Mouse (Mus musculus): ENCODE data around the gene Ing1. TPM values are rescaled to one million over a fixed set of nuclear protein-coding genes. Genes with fewer than 3 reads are reported as not detected.
A peak's percentile ranks its signal among the peaks of the same experiment; 100 is the strongest.

The Ing1 gene
- polyA plus RNA-seq, 1 experiment from 2014 or later: 35.9 TPM

- H3K27me3 ChIP-seq (replicated peaks; ENCODE audit: control insufficient read depth, insufficient read depth, low read length): no peaks in the 10 kb centered on the region
- H3K9ac ChIP-seq (ENCODE audit: low read depth, low read length): peak overlapping the region; percentile 37; the same call in 1 of the 2 replicates
- H3K4me1 ChIP-seq (ENCODE audit: control insufficient read depth, insufficient read depth, low read length): peaks cover 8% of the 10 kb centered on the region
- no peak for ATAC-seq (ENCODE audit: low read depth)
- peaks cover 7% of the 10 kb centered on the region; the same call in 1 of the 2 replicates for H3K9me3 ChIP-seq (ENCODE audit: control insufficient read depth, low read length)
- no peaks in the 10 kb centered on the region for H3K36me3 ChIP-seq (ENCODE audit: control insufficient read depth, insufficient read depth, low read length)
- peak; percentile 45 for DNase-seq (ENCODE audit: low spot score)
- H3K4me2 ChIP-seq (ENCODE audit: low read depth, low read length): peak overlapping the region; percentile 35
- no peak overlapping the region for H3K4me3 ChIP-seq (ENCODE audit: low read depth, low read length)
- peak overlapping the region; percentile 63 for H3K27ac ChIP-seq (replicated peaks; ENCODE audit: low read depth, low read length)
- 51% methylated on average over 21 of the region's 21 CpGs for WGBS
These were observed 30.4 kb downstream of the Ing1 start for GRCm38 (mm10) chr8:11585513-11586373.

DNA sequence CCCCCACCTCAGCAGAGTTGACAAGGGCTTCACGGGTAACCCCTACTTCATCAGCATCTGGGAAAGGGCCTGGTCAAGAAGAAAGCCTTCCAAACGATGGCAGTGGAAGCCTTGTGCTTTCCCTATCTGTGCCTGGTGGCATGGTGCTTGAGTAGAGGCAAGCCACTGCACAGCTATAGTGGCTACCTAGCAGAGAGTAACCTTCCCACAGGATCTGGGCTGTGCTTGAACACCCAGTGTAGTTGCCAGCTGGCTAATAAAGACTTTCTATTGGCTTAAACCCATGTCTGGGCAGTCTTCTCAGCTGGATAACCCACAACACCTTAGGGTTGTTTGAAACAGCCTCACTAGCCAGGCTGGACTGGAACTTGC, 31.0 kb downstream of the Ing1 start:
- ATAC-seq (ENCODE audit: low read depth): no peak

DNA sequence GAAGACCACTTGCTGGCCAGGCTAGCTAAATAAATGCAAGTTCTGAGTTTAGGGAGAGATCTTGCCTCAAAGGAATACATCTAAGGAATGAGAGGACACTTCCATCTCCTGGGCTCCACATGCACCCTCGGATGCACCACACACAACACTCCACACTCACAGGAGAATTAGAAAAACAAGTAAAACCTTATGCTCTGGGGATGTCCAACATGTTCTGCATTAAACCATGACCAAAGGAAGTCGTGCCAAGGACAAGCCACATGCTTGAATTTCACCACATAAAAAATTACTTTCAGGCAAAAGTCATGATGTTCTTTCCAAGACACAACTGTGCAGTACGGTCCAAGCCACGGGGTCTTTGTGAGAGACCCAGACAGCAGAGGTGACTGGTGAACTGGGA, 36.5 kb downstream of the Ing1 start:
- Histone ChIP-seq H3K4me3 (ENCODE audit: low read depth, low read length) (no peak overlapping the region), H3K9me3 (ENCODE audit: control insufficient read depth, low read length) (no peaks in the 10 kb centered on the region), H3K4me1 (ENCODE audit: control insufficient read depth, insufficient read depth, low read length) (peaks cover 11% of the 10 kb centered on the region; the same call in 1 of the 2 replicates), H3K36me3 (ENCODE audit: control insufficient read depth, insufficient read depth, low read length) (no peaks in the 10 kb centered on the region), H3K27me3 (replicated peaks; ENCODE audit: control insufficient read depth, insufficient read depth, low read length) (no peaks in the 10 kb centered on the region), H3K9ac (ENCODE audit: low read depth, low read length) (no peak overlapping the region), H3K4me2 (ENCODE audit: low read depth, low read length) (no peak overlapping the region), H3K27ac (replicated peaks; ENCODE audit: low read depth, low read length) (no peak overlapping the region)
- 59% methylated on average over 4 of the region's 4 CpGs for WGBS
- ATAC-seq (ENCODE audit: low read depth) (no peak), DNase-seq (ENCODE audit: low spot score) (peak; percentile 56)

More for the DNA sequence above, 31.0 kb downstream of the Ing1 start:
- Histone ChIP-seq H3K27ac (replicated peaks; ENCODE audit: low read depth, low read length) (no peak overlapping the region; the same call in 1 of the 2 replicates), H3K9me3 (ENCODE audit: control insufficient read depth, low read length) (peaks cover 7% of the 10 kb centered on the region; the same call in 1 of the 2 replicates), H3K4me2 (ENCODE audit: low read depth, low read length) (no peak overlapping the region), H3K27me3 (replicated peaks; ENCODE audit: control insufficient read depth, insufficient read depth, low read length) (no peaks in the 10 kb centered on the region), H3K36me3 (ENCODE audit: control insufficient read depth, insufficient read depth, low read length) (no peaks in the 10 kb centered on the region), H3K4me1 (ENCODE audit: control insufficient read depth, insufficient read depth, low read length) (peaks cover 8% of the 10 kb centered on the region), H3K4me3 (ENCODE audit: low read depth, low read length) (no peak overlapping the region), H3K9ac (ENCODE audit: low read depth, low read length) (no peak overlapping the region)
- 39% methylated on average over 2 of the region's 2 CpGs for WGBS
- no peak for DNase-seq (ENCODE audit: low spot score)

GRCm38 (mm10) chr8:11592296-11592695, 36.9 kb downstream of the Ing1 start:
- Histone ChIP-seq H3K4me1 (ENCODE audit: control insufficient read depth, insufficient read depth, low read length) (peaks cover 11% of the 10 kb centered on the region; the same call in 1 of the 2 replicates), H3K4me3 (ENCODE audit: low read depth, low read length) (no peak overlapping the region), H3K36me3 (ENCODE audit: control insufficient read depth, insufficient read depth, low read length) (no peaks in the 10 kb centered on the region), H3K27ac (replicated peaks; ENCODE audit: low read depth, low read length) (no peak overlapping the region), H3K9me3 (ENCODE audit: control insufficient read depth, low read length) (no peaks in the 10 kb centered on the region), H3K4me2 (ENCODE audit: low read depth, low read length) (no peak overlapping the region), H3K9ac (ENCODE audit: low read depth, low read length) (no peak overlapping the region), H3K27me3 (replicated peaks; ENCODE audit: control insufficient read depth, insufficient read depth, low read length) (no peaks in the 10 kb centered on the region)
- DNase-seq (ENCODE audit: low spot score) (no peak), ATAC-seq (ENCODE audit: low read depth) (no peak)
- WGBS: 32% methylated on average over 12 of the region's 13 CpGs

GRCm38 (mm10) chr8:11593222-11593884, 38.0 kb downstream of the Ing1 start:
- DNase-seq (ENCODE audit: low spot score) (no peak), ATAC-seq (ENCODE audit: low read depth) (no peak)
- WGBS: 70% methylated on average over 12 of the region's 12 CpGs
- no peak overlapping the region for H3K27ac ChIP-seq (replicated peaks; ENCODE audit: low read depth, low read length)
- H3K36me3 ChIP-seq (ENCODE audit: control insufficient read depth, insufficient read depth, low read length): no peaks in the 10 kb centered on the region
- peaks cover 11% of the 10 kb centered on the region; the same call in 1 of the 2 replicates for H3K4me1 ChIP-seq (ENCODE audit: control insufficient read depth, insufficient read depth, low read length)
- no peaks in the 10 kb centered on the region for H3K27me3 ChIP-seq (replicated peaks; ENCODE audit: control insufficient read depth, insufficient read depth, low read length)
- no peak overlapping the region for H3K9ac ChIP-seq (ENCODE audit: low read depth, low read length)
- no peaks in the 10 kb centered on the region for H3K9me3 ChIP-seq (ENCODE audit: control insufficient read depth, low read length)
- no peak overlapping the region for H3K4me3 ChIP-seq (ENCODE audit: low read depth, low read length)
- H3K4me2 ChIP-seq (ENCODE audit: low read depth, low read length): no peak overlapping the region

- DNase-seq (ENCODE audit: low spot score) (no peak), ATAC-seq (ENCODE audit: low read depth) (no peak)
- Histone ChIP-seq H3K36me3 (ENCODE audit: control insufficient read depth, insufficient read depth, low read length) (no peaks in the 10 kb centered on the region), H3K9ac (ENCODE audit: low read depth, low read length) (no peak overlapping the region), H3K4me3 (ENCODE audit: low read depth, low read length) (no peak overlapping the region), H3K27me3 (replicated peaks; ENCODE audit: control insufficient read depth, insufficient read depth, low read length) (no peaks in the 10 kb centered on the region), H3K4me1 (ENCODE audit: control insufficient read depth, insufficient read depth, low read length) (no peaks in the 10 kb centered on the region), H3K9me3 (ENCODE audit: control insufficient read depth, low read length) (no peaks in the 10 kb centered on the region), H3K4me2 (ENCODE audit: low read depth, low read length) (no peak overlapping the region), H3K27ac (replicated peaks; ENCODE audit: low read depth, low read length) (no peak overlapping the region)
- 77% methylated on average over 5 of the region's 5 CpGs for WGBS
These were observed 45.1 kb downstream of the Ing1 start for GRCm38 (mm10) chr8:11600301-11600951.

DNA sequence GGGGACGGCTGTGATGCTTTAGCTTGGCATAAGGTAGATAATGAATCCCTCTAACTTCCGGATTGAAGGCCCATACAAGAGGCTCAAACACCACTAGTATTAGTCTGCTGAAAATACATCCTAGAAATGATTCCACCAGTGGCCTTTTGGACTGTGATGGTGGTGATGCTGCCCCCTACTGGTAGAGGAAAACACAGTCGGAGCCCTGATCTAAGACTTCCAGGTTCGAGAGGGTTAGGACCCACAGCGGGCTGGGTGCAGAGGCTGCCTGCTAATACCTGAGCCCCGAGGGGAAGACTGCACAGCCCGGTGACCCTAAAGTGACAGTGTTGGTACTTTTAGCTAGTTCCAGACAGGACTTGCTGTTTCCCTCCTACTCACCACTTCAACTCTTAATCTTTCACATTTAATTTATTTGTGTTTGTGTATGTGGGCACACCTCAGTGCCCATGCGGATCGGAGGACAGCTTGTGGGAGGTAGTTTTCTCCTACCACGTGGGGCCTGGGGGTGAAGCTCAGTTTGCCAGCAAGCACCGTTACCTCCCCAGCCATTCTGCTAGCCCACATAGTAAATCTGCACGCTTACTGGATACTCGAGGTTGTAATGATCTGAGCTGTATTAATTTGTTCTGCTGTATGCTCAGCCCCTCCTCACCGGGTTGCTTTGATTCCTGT, 46.8 kb downstream of the Ing1 start:
- Histone ChIP-seq H3K4me1 (ENCODE audit: control insufficient read depth, insufficient read depth, low read length) (no peaks in the 10 kb centered on the region), H3K4me2 (ENCODE audit: low read depth, low read length) (no peak overlapping the region), H3K27me3 (replicated peaks; ENCODE audit: control insufficient read depth, insufficient read depth, low read length) (no peaks in the 10 kb centered on the region), H3K4me3 (ENCODE audit: low read depth, low read length) (no peak overlapping the region), H3K9me3 (ENCODE audit: control insufficient read depth, low read length) (no peaks in the 10 kb centered on the region; the same call in 1 of the 2 replicates), H3K36me3 (ENCODE audit: control insufficient read depth, insufficient read depth, low read length) (no peaks in the 10 kb centered on the region), H3K9ac (ENCODE audit: low read depth, low read length) (no peak overlapping the region), H3K27ac (replicated peaks; ENCODE audit: low read depth, low read length) (no peak overlapping the region)
- DNase-seq (ENCODE audit: low spot score) (peak; percentile 63), ATAC-seq (ENCODE audit: low read depth) (peak; percentile 75; the same call in 1 of the 2 replicates)
- WGBS: 42% methylated on average over 14 of the region's 14 CpGs

DNA sequence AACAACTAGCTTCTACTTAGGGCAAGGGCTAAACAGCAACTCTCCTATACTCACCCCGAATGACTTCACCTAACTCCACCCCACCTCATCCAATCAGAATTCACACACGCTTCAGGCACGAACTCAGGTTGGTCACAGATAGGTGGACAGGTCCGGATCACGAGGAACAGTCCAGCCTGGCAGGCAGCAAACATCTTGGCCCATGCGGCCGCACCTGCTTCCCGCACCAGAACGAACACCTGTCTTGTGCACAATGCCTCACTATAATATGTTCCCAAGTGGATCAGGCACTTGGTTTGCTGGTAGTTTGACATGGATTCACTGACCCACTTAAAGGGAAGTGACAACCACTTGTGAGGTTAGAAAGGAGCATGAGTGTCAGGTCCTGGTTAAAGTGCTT, 53.5 kb downstream of the Ing1 start:
- Histone ChIP-seq H3K4me3 (ENCODE audit: low read depth, low read length) (no peak overlapping the region), H3K36me3 (ENCODE audit: control insufficient read depth, insufficient read depth, low read length) (peaks cover 54% of the 10 kb centered on the region), H3K27ac (replicated peaks; ENCODE audit: low read depth, low read length) (no peak overlapping the region), H3K4me2 (ENCODE audit: low read depth, low read length) (no peak overlapping the region), H3K27me3 (replicated peaks; ENCODE audit: control insufficient read depth, insufficient read depth, low read length) (no peaks in the 10 kb centered on the region), H3K4me1 (ENCODE audit: control insufficient read depth, insufficient read depth, low read length) (no peaks in the 10 kb centered on the region), H3K9ac (ENCODE audit: low read depth, low read length) (no peak overlapping the region), H3K9me3 (ENCODE audit: control insufficient read depth, low read length) (peaks cover 20% of the 10 kb centered on the region)
- 98% methylated on average over 9 of the region's 9 CpGs for WGBS
- DNase-seq (ENCODE audit: low spot score) (no peak), ATAC-seq (ENCODE audit: low read depth) (no peak)

All from embryonic facial prominence, embryonic 14.5 days (tissue).